Mouse (Mus musculus) ES-CJ7 (cell line): ENCODE data around the gene Mdh2.

ENCODE experiments used
- DNase-seq: peaks from one replicate; pipeline ENCODE4 v3.0.0; 2011; ENCODE audit warnings: low read depth, low spot score

Mdh2 gene

DNA sequence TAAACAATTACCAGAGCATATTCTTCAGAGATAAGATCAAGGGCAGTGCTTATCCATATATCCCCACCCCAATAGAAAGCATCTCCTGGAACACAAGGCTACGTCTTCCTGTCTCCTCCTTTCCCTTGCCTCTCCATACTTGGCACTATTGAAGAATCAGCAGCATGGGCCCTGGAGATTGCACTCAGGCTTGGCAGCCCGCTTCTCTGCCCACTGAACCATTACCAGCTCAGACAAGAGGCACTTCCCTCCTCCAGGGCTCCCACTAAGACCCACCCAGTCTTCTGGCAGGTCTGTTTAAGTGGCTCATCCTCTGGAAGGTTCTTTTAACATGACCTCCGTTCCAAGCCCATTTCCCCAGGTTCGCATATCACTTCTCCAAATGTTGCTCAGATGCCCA is 1.7 kb upstream of the Mdh2 start:
- DNase-seq: no peak

DNA sequence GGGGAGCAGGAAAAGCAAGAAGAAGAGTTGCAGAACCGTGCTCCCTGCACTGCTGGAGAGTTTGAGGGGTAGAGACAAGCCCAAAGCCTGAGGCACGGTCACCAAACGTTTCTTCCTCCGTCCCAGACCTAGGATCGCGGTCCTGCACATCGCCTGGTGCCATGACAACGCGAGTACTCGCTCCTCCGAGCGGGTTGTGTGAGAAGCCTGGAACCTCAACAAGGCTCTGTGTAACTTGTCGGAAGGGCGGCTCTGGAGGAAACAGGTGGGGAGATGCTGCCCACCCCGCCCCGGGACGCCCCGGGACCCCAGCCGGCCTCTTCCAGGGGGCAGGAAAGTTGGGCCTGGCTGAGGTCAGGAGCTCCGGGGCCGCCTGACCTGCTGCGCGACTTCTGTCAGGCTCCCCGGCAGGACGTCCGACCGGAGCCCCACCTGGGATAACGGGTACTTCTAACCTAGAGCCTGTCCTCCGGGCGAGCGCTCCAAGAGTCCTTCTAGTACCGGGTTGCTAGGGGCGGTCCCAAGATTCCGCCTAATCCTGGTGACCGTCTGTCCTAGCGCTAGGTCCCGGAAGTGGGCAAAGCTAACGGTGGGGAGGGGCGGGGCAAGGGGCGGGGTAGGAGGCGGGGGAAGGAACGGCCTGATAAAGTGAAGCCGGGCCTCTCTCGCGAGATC is 347 bp upstream of the Mdh2 start, which contains the start of gene Styxl1:
Gene Styxl1, minus strand, starts transcription at position 590 of the 675 bp plus-strand sequence.
- peak; percentile 56 for DNase-seq

DNA sequence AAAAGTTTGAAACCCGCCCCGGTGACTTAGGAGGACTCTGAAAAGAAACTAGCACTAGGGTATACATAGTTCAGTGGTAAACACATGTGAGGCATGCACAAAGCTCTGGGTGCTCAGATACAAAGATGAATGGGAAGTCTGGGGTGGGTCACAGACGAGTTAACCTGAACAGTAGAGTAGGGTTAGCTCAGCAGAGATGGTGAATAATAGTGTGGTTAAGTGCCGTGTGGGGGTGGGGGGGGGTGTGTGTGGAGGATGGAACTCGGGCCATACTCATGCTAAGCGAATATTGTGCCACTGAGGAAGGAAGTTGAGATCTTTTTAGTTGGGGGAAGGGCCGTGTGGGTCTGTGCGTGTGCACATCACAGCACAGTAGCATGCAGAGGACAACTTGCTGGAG is 2.1 kb downstream of the Mdh2 start:
- no peak for DNase-seq

DNA sequence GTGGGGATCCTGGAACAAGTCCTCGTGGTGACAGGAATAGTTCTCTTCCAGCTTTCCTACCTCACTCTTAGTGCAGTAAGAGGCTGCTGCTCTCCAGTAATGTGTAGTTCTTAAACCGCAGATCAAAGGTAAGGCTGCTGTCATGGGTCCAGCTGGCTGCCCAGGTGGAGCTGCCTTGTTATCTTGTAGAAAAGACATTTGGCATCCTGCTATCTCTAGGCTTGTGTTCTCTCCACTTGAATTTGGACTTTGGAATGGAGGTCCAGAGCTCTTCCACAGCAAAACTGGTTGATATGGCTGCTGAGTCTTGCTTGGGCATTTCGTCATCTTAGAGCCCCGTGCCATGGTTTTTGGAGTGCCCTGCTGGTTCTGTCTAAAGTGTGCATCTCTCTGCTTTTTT is 4.6 kb downstream of the Mdh2 start:
- no peak for DNase-seq

DNA sequence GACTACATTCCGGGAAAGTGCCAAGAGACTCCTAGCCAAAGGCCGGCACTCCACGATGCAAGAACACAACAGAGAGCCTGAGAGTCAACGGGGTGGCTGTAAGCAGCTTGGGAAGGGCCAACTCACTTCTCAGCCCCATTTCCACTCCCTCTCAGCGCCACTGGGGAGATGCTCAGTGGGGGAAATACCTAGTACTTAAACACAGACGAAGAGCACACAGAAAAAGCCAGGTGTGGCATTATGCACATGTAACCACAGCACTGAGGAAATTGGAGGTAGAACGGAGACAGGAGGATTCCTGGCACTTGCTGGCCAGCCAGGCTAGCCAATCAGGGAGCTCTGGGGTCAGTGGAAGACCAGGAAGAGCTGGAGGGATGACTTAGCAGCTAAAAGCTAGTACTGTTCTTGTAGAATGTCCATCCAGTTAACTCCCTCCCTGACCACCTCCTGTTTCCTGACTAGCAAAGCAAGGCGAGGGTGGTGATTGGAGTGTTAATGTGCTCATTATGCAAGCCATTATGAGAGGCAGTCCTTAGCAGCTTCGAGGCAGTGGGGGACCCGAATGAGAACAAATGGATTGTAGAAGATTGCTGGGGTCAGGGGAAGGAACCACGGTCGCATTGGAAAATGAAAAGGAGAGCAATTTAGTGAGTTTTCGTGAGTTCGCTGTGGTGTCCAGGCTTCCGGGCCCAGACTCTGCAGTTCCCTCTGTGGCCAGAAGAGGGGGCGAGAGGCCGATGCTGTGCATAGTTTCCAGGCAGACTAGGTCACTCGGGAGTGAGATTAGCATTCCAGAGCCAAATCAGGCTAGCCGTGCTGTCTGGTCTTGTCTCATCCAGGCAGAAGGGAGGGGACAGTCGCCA is 15.9 kb downstream of the Mdh2 start:
- DNase-seq: peak; percentile 94

DNA sequence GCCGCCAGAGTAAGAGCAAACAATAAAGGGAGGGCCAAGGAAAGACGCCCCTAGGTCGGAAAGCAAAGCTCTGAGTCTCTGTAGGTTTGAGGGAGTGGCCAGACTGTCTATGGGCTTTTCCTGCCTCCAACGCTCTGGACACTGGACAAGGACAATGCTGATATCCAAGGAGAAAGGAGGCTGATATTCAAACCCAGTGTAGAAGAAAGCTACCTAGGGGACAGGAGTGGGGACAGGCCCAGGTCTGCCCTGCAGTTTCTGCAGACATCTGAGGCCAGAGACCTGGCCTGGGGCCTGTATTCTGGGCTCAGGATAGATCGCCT is 16.5 kb downstream of the Mdh2 start:
- no peak for DNase-seq

DNA sequence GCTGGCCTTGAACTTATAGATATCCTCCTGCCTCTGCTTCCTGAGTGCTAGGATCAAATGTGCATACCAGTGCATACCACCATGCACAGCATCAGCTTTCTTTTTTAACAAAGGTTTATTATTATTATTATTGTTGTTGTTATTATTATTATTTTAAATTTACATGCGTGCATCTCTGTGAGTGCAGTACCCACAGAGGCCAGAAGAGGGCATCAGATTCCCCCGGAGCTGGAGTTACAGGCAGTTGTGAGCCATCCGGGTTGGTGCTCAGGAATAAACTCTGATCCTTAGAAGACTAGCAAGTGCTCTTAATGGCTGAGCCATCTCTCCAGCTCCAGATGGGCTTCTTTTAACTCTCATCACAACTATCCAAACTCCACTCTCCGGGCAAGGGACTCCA is 21.5 kb downstream of the Mdh2 start:
- DNase-seq: peak; percentile 70

DNA sequence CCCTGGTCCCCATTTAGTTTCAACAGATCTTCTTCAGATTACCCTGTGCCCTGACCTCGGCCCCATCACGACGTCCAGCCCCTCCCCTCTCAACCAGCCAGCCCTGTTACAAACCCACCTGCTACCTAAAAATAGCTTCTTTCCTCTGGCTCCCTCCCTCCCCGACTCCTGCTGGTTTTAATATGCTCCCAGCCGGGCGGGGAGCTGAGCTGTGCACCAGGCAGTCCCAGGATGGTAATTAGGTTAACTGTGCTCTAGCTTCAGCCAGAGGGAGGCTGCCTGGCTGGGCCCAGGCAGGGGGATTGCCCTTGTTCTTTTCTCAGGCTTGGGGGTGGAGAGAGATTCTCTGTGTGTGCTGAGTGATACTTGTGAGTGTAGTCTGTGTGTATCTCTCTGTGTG is 22.6 kb downstream of the Mdh2 start:
- DNase-seq: peak; percentile 79

DNA sequence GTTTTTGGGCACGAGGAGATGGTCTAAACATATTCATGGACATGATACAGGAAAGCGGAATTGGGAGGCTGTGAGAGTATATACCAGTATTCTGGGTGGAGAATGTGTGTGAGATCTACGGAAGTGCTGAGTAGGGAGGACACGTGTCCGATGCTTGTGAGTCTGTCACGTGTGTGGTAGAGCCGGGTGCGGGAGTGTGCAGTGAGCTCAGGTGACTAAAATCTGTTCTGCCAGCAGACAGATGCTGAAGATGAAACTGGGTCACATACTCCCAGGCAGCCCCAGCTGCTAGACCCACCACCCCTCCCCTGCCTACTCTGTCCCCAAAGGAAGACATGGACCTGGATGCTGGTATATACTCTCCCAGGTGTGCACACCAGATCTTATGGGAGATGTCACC is 24.4 kb downstream of the Mdh2 start:
- no peak for DNase-seq

DNA sequence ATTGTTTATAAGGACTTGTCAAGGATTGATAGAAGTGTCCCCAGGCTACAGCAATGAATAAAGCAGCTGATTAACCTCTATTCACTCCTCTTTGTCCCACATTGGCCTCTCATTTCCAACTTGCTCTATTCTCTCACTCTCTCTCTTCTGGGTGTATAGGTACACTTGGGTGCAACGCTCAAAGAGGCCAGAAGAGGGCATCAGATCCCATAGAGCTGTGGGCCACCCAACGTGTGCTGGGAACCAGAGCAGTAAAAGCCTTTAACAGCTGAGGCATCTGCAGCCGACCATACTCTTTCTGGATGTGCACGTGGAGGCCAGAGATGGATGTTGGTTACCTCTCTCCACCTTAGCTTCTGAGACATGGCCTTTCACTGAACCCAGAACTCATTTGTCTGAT is 24.9 kb downstream of the Mdh2 start:
- DNase-seq: peak; percentile 86

DNA sequence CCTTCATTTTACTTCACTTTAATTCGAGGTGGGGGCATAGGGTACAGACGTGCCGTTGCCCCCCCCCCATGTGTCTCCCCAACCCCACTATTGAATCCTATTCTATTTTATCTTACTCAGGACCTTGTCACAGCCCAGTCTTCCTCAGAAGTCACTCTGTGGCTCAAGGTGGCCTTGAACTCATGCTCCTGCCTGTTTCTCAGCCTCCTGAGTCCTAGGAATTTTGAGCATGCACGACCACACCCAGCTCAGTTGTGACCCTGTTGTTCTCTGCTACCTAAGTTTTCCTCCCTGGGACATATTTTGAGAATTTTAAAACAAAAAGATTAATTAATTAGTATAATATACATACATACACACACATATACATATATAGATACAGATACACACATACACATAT is 25.4 kb downstream of the Mdh2 start:
- peak; percentile 73 for DNase-seq

DNA sequence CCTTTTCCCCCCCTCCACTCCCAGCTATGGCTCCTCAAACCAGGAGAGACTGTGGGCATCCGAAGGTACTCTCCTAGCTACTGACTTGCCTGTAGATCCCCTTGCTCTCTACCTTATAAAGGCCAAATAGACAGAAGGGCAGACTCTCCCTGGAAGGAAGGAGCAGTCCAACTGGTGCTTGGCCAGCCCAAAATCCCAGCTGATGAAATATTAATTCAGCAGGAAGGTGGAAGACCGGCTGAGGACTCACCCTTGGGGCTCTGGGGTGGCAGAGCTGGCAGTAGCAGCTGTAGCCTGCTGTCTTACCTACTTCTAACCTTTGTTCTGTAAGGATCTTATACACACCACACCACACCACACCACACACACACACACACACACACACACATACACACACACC is 26.5 kb downstream of the Mdh2 start:
- no peak for DNase-seq

DNA sequence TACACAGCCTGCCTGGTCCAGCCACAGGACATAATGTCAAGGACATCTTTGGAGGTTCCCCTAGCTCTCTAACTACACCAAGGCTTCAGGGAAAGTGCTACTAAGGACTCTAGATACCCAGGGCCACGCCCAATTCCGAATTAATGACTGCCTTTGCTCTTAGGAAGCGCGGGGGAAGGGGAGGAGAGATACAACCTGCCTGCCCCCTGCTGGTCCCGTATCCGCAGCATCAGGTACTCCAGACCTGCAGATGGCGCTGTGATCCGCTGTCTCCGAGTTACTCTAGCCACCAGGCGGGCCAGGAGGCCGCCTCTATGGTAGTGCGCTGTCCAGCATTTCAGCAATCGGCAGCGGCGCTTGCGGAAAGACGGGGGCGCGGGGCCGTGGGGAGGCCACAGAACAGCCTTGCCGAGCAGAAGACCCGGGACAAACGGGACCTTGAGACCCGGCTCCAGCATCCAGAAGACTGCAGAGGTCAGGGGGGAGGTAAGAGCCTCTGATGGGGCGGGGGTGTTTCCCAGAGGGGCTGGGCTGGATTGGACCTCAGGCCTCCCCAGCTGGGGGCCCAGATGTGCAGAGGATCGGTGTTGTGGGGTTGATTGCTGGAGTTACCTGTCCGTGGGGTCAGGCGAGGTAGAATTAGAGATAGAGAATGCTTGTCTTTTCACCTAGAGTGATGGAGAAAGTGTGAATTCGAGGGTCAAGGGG is 28.4 kb downstream of the Mdh2 start, which contains the start of gene Srrm3:
Gene Srrm3, plus strand, starts transcription at position 336 of the 708 bp plus-strand sequence.
- DNase-seq: peak; percentile 98

DNA sequence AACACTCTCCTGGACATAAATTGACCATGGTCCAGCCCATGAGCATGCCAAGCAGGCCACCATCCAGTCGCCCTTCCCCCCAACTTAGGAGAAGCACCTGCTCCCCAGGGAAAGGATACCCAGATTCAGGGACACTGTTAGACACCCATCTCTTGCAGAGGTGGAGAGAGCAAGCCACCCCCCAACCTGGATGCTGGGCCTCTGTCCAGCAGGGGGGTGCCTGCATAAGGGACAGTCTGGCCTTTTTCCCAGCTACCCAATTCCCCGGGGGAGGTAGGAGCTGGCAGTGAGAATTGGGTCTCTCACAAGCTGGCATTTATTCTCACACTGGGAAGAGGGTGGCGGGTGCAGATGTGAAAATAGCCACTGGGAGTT is 29.0 kb downstream of the Mdh2 start:
- DNase-seq: no peak

DNA sequence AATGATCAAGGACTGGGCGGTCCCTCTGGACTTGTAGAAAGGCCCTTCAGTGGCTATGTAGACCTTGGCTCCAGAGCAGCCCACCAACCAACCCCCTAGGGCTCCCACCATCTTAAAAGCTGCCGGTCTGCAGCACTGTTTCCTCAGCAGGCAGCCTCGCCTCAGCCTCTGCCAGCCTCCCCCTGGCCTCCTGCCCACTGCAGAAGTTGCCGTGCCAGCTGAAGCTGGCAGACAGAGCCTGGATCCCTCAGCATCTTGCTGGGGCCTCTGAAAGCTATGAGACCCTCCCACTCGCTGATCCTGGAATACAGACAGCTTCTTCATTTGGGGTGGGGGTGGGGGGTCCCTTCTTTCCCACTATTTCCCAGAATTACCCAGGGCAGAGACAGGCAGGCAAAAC is 34.7 kb downstream of the Mdh2 start:
- no peak for DNase-seq

DNA sequence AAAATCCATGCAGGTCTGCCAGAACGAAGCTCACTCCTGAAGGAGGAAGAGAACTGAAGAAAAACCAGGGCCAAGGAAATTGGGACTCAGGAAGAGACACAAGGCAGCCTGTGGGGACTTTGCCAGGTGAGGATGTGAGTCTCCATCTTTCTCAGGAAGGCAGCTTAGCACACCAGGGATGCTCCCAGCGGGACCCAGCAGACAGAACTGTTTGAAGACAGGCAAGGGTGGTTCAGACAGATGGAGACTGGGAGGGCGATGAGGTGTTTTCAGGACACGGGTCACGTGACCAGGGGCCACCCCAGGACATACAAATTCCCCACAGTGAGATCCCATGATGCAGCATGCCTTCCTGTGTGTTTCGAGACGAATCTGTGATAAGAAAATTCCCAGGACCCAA is 40.2 kb downstream of the Mdh2 start:
- DNase-seq: no peak

DNA sequence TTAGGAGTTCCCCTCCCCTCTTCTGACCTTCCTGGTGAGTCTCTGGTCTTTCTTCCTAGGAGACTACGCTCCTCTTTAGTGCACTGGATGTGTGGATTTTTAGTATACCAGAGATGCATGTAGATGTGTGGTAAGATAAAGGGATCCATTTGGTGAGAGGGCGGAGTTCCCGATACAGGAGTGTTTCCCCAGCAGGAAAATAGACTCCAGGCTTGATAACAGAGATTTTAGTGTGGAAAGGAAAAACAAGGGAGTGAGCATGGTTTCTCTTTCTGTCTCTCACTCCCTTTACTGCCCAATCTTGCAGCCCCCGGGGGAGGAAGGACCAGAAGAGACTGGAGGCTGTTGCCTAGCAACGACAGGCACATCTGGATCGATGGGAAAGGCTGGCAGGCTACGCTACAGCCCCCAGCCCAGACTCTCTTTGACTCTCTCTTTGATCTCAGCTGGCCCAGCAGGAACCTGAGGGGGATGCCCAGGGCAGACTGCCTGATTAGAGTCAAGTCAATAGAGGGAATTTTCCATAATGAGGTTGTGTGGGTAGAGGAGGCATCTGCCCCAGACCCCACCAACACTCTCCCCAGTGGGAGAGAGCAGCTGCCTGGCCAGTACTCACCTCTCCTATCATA is 44.1 kb downstream of the Mdh2 start:
- no peak for DNase-seq

DNA sequence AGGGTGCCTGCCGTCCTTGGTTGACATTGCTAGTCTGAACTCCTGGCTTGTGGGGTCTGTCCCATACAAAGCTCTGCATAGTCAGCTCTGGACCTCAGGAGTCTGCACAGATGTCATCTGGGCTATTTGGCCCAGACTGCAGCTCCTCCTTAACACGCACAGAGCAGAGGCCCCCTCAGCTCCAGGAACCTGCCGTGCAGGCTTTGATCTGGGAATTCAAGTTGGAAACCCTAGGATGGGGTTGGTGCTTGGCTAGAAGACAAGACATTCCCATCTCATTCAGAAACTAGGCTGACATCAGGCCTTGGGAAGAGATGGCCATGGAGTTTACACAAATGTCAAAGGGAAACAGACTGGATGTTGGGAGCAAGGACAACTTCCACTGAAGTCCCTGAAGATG is 46.2 kb downstream of the Mdh2 start:
- DNase-seq: no peak

DNA sequence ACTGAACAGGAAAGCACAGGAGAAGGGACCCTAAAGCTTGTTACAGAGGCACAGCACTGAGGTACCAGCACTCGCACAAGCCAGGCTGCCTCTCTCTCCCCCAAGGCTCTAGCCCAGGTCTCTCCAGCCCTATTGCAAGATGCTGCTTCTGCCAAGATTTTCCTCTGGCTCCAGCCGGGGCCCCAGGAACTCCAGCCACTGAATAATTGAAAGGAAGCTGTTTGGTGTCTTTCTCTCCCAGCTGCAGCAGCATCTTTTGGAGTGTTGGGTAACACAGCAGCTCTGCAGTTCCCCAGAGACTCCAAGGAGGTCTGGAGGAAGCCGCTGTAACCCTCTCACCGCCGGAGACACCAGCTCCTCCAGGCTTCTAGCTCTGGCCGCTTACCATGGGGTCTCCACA is 47.9 kb downstream of the Mdh2 start:
- no peak for DNase-seq

DNA sequence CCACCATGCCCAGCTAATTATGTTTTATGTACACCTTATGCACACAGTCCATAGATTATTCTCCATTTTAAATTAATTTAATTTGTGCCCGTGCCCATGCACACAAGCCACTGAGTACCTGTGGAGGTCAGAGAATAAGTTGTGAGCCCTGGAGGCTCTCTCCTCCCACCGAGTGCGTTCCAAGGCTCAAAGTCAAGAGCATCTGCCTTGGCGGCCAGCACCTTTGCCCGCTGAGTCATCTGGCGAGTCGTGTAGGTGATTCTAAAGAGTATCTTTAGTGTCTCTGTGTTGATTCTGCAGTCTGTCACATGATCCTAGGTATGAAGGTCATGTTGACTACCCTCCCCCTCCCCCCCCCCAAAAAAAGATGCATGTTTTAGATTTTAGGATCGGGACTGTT is 51.1 kb downstream of the Mdh2 start:
- no peak for DNase-seq

DNA sequence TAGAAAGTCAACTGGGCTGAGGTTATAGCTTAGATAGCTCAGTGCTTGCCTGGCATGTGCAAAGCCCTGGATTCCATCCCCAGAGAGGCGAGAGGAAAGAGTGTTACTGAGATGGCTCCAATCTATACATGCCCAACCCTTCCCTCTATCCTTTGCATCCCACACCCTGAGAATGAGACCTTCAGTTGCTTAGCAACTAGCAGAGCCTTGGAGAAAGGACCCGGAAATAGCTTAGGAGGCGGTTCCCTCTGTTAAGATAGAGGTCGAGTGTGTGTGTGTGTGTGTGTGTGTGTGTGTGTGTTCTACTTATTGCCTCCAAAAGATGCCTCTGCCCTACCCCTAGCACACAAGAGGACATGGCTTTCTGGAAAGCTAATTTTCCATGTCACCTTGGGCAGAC is 54.4 kb downstream of the Mdh2 start:
- peak; percentile 91 for DNase-seq
